Mouse (Mus musculus) CH12.LX (cell line): Measurements from ENCODE around the gene Smad6. TPM values are rescaled to one million over a fixed set of nuclear protein-coding genes. Genes with fewer than 3 reads are reported as not detected.

Experiments used
- DNase-seq: peaks from one replicate; pipeline ENCODE4 v3.0.0-alpha.2; 2013; ENCODE audit errors: extremely low read depth
- H3K27ac ChIP-seq: 2 replicates; pipeline ENCODE4 v1.5.1; 2012; ENCODE audit warnings: low read depth, mild to moderate bottlenecking, control low read depth, moderate library complexity; ENCODE audit not compliant: insufficient read depth
- H3K27me3 ChIP-seq: replicated peaks from 2 replicates; pipeline ENCODE3; 2012; ENCODE audit warnings: inconsistent platforms
- H3K36me3 ChIP-seq, 2 experiments: replicated peaks in 1 of 2; 2 replicates each; pipeline versions ENCODE3 to v1.6.1; 2012; ENCODE audit warnings: inconsistent platforms in 1 of 2, low read length in 1 of 2, mild to moderate bottlenecking in 1 of 2, mixed read lengths in 1 of 2, moderate library complexity in 1 of 2; ENCODE audit not compliant: control insufficient read depth in 1 of 2, insufficient read depth in 1 of 2
- H3K4me1 ChIP-seq, 2 experiments: 2 replicates each; pipeline ENCODE4 v1.6.1; 2012; ENCODE audit warnings: inconsistent platforms in 1 of 2, moderate library complexity in 1 of 2; ENCODE audit not compliant: insufficient read depth in 2 of 2, control insufficient read depth in 1 of 2
- H3K4me2 ChIP-seq: 2 replicates; pipeline ENCODE4 v1.6.1; 2012; ENCODE audit warnings: low read depth, mild to moderate bottlenecking, control low read depth; ENCODE audit not compliant: poor library complexity, insufficient read depth, severe bottlenecking
- H3K4me3 ChIP-seq, 3 experiments: fragments of 150-350 bp in 1 of 3; sonication (generic) in 1 of 3; replicated peaks in 1 of 3; 2 replicates each; pipeline versions ENCODE3 to v1.5.1; 2011 to 2012; ENCODE audit warnings: low read depth in 2 of 3, low read length in 2 of 3, mild to moderate bottlenecking in 2 of 3, moderate library complexity in 2 of 3, control low read depth in 1 of 3, improper control_type of control experiment in 1 of 3, inconsistent platforms in 1 of 3, mixed read lengths in 1 of 3; ENCODE audit not compliant: poor library complexity in 1 of 3
- H3K79me2 ChIP-seq: replicated peaks from 2 replicates; pipeline ENCODE4 v1.6.1; 2012; ENCODE audit warnings: mild to moderate bottlenecking, moderate library complexity; ENCODE audit not compliant: control insufficient read depth, poor library complexity, insufficient read depth, severe bottlenecking; ENCODE audit errors: extremely low read depth
- H3K9ac ChIP-seq: 2 replicates; pipeline ENCODE4 v1.6.1; 2012; ENCODE audit warnings: low read depth, mild to moderate bottlenecking, control low read depth, moderate library complexity; ENCODE audit not compliant: insufficient read depth
- H3K9me3 ChIP-seq: replicated peaks from 2 replicates; pipeline ENCODE3; 2012; ENCODE audit warnings: low read length, inconsistent platforms, mixed read lengths
- BHLHE40 ChIP-seq: IDR thresholded peaks from 2 replicates; pipeline ENCODE4 v1.6.1; 2011; ENCODE audit warnings: mild to moderate bottlenecking, low read depth, low read length, improper control_type of control experiment
- CHD2 ChIP-seq: IDR thresholded peaks from 2 replicates; pipeline ENCODE4 v1.6.1; 2011; ENCODE audit warnings: low read length, improper control_type of control experiment
- CTCF ChIP-seq, 2 experiments: IDR thresholded peaks in 1 of 2; conservative IDR thresholded peaks in 1 of 2; 2 replicates each; pipeline ENCODE4 v1.5.1; 2011 to 2012; ENCODE audit warnings: low read depth in 2 of 2, low read length in 2 of 2, improper control_type of control experiment in 1 of 2, inconsistent platforms in 1 of 2, mild to moderate bottlenecking in 1 of 2, moderate library complexity in 1 of 2
- ELF1 ChIP-seq: IDR thresholded peaks from 2 replicates; pipeline ENCODE4 v1.6.1; 2014; ENCODE audit warnings: low read depth, mild to moderate bottlenecking, inconsistent platforms, low read length, improper control_type of control experiment
- EP300 ChIP-seq: IDR thresholded peaks from 2 replicates; pipeline ENCODE4 v1.6.1; 2011; ENCODE audit warnings: low read length, improper control_type of control experiment
- ETS1 ChIP-seq: conservative IDR thresholded peaks from 2 replicates; pipeline ENCODE4 v1.6.1; 2012; ENCODE audit warnings: low read depth, mild to moderate bottlenecking, inconsistent platforms, low read length, improper control_type of control experiment, moderate library complexity
- GABPA ChIP-seq: IDR thresholded peaks from 2 replicates; pipeline ENCODE4 v1.6.1; 2012; ENCODE audit warnings: low read depth, low read length, improper control_type of control experiment, inconsistent platforms; ENCODE audit not compliant: insufficient replicate concordance
- JUN ChIP-seq: IDR thresholded peaks from 2 replicates; pipeline ENCODE4 v1.6.1; 2011; ENCODE audit warnings: low read depth, mild to moderate bottlenecking, low read length, improper control_type of control experiment, moderate library complexity; ENCODE audit not compliant: insufficient read depth
- JUND ChIP-seq: conservative IDR thresholded peaks from 2 replicates; pipeline ENCODE4 v1.6.1; 2011; ENCODE audit warnings: low read depth, low read length, improper control_type of control experiment
- KAT2A ChIP-seq: IDR thresholded peaks from 2 replicates; pipeline ENCODE4 v1.6.1; 2012; ENCODE audit warnings: low read length, improper control_type of control experiment, inconsistent platforms; ENCODE audit not compliant: insufficient replicate concordance
- MYC ChIP-seq: IDR thresholded peaks from 2 replicates; pipeline ENCODE4 v1.6.1; 2011; ENCODE audit warnings: low read depth, mild to moderate bottlenecking, improper control_type of control experiment, low read length
- NRF1 ChIP-seq: IDR thresholded peaks from 2 replicates; pipeline ENCODE4 v1.6.1; 2014; ENCODE audit warnings: low read depth, mild to moderate bottlenecking, inconsistent platforms, low read length, improper control_type of control experiment, moderate library complexity
- PAX5 ChIP-seq: IDR thresholded peaks from 2 replicates; pipeline ENCODE4 v1.6.1; 2012; ENCODE audit warnings: low read length, inconsistent platforms, mixed read lengths
- POLR2A ChIP-seq: IDR thresholded peaks from 2 replicates; pipeline ENCODE4 v1.6.1; 2011; ENCODE audit warnings: low read depth, mild to moderate bottlenecking, improper control_type of control experiment, low read length
- SIN3A ChIP-seq: IDR thresholded peaks from 2 replicates; pipeline ENCODE4 v1.6.1; 2012; ENCODE audit warnings: low read length, improper control_type of control experiment, inconsistent platforms
- SMC3 ChIP-seq: IDR thresholded peaks from 2 replicates; pipeline ENCODE4 v1.6.1; 2011; ENCODE audit warnings: low read depth, low read length, improper control_type of control experiment
- TBP ChIP-seq: conservative IDR thresholded peaks from 2 replicates; pipeline ENCODE4 v1.6.1; 2011; ENCODE audit warnings: low read depth, low read length, improper control_type of control experiment
- USF2 ChIP-seq: conservative IDR thresholded peaks from 2 replicates; pipeline ENCODE4 v1.6.1; 2011; ENCODE audit warnings: low read depth, low read length, improper control_type of control experiment
- ZC3H11A ChIP-seq: IDR thresholded peaks from 2 replicates; pipeline ENCODE4 v1.6.1; 2012; ENCODE audit warnings: low read depth, mild to moderate bottlenecking, inconsistent platforms, low read length, improper control_type of control experiment
- ZKSCAN1 ChIP-seq: IDR thresholded peaks from 2 replicates; pipeline ENCODE4 v1.6.1; 2012; ENCODE audit warnings: low read depth, inconsistent platforms, low read length, improper control_type of control experiment, borderline replicate concordance
- ZMIZ1 ChIP-seq: IDR thresholded peaks from 2 replicates; pipeline ENCODE4 v1.6.1; 2012; ENCODE audit warnings: low read depth, mild to moderate bottlenecking, inconsistent platforms, low read length, improper control_type of control experiment
- dilution Hi-C: fragments of 300-500 bp; cut with MboI; formaldehyde crosslinking; loops from 2 replicates; pipeline ENCODE4 v1.14.3; 2020; ENCODE audit warnings: low sequenced_read_pairs; ENCODE audit not compliant: extremely low pct_unique_long_range_greater_than_20kb, extremely low pct_ligation_motif_present
- in situ Hi-C: fragments of 300-500 bp; cut with MboI; formaldehyde crosslinking; loops from 3 replicates; pipeline ENCODE4 v1.14.3; 2019; ENCODE audit warnings: low sequenced_read_pairs, low pct_ligation_motif_present, low pct_unique_long_range_greater_than_20kb, mixed read lengths
- polyA plus RNA-seq: library from polyadenylated mRNA; unstranded; fragments of >175 nt; gene quantifications from 2 replicates; pipeline ENCODE4 v1.2.1, GENCODE M21; 2012; ENCODE audit warnings: low read depth; ENCODE audit not compliant: insufficient read length
- total RNA-seq, 2 experiments: library from RNA; depleted of rRNA; stranded (reverse); fragments of 300-350 nt in 1 of 2; fragments of >200 nt in 1 of 2; gene quantifications; 2 replicates each; pipeline ENCODE4 v1.2.3; 2012 to 2014

Smad6 gene
- total and polyA plus RNA-seq, 3 experiments, result not detected

DNA sequence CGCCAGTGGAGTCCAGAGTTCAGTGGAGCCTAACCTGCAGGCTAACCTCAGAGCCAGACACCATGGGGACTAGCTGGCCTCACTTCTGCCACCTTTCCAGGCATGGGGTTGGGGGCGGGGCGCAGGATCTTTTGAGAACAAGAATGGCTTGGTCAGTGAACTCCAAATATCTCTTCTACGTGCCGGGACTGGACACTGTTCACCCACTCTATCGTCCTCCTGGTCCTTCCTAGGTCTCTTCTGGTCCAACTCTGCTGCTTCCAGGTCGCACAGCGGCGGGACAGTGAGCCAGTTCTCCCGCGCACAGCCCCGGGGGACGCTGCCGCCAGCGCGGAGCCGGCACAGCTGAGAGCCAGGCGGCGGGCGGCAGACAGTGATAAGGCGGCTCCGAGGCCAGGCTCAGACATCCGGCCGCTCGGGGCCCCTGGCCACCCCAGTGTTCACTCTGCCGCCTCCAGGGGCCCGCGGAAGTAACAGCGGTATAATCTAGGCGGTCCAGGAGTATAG lies 38.2 kb upstream of the Smad6 start:
- Histone ChIP-seq H3K9ac (no peak overlapping the region), H3K4me3 (no peak overlapping the region), H3K27me3 (peaks cover 34% of the 10 kb centered on the region), H3K4me2 (no peak overlapping the region), H3K9me3 (no peaks in the 10 kb centered on the region), H3K4me1 (no peaks in the 10 kb centered on the region), H3K79me2 (no peaks in the 10 kb centered on the region), H3K36me3 (no peaks in the 10 kb centered on the region), H3K27ac (no peak overlapping the region)
- in situ Hi-C loops (no loop called here), dilution Hi-C loops (no loop called here)
- DNase-seq, result no peak
- TF ChIP-seq PAX5 (no peak), ZKSCAN1 (no peak), KAT2A (no peak), JUN (no peak), TBP (no peak), POLR2A (no peak), CTCF (conservative IDR thresholded peaks at IDR 0.05 in 1 of 2, IDR thresholded peaks at IDR 0.05 in 1 of 2; ENCODE audit: low read depth in 2 of 2, low read length in 2 of 2) (no peak), NRF1 (no peak), CHD2 (no peak), MYC (no peak), USF2 (no peak), SMC3 (no peak)

DNA sequence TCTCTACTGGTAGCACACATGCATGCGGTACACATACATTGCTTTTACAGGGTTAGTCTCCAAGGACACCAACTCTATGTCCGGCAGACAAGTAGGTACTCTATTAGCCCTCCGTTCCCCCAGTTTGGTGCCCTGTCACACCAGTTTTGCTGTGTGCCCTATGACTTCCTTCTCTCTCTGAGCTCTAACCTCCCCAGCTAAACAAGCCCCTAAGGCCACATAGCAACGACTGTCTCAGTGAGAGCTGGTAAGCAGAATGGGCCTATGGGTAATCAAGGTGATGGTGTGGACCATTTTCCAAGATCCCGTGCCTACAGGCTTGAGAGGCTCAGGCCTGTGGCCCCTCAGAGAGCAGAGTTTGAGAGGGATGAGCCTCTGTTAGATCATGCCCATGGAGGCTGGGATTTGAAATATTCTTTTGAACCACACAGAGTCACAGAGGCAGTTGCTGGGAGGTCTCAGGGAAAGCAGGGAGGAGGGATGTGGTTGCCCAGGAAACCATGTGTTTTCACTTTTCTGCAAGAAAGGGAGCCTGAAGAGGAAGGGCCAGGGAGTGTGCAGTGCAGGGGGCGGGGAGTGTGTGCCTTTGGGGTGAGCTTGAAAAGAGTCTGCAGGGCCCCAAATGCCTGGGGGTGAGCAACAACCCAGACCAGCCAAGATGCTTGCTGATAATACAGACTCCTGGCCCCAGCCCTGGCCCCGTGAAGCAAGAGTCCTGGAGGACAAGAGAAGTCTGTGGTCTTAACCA lies 36.2 kb upstream of the Smad6 start:
- dilution Hi-C loops (no loop called here), in situ Hi-C loops (no loop called here)
- Histone ChIP-seq H3K9ac (no peak overlapping the region), H3K36me3 (no peaks in the 10 kb centered on the region), H3K27me3 (peaks cover 29% of the 10 kb centered on the region), H3K27ac (no peak overlapping the region), H3K79me2 (no peaks in the 10 kb centered on the region), H3K4me1 (no peaks in the 10 kb centered on the region), H3K4me2 (no peak overlapping the region), H3K9me3 (no peaks in the 10 kb centered on the region), H3K4me3 (no peak overlapping the region)
- TF ChIP-seq GABPA (no peak), USF2 (no peak), MYC (no peak), BHLHE40 (no peak), ZMIZ1 (no peak), KAT2A (no peak), ELF1 (no peak), EP300 (no peak), NRF1 (no peak), JUND (no peak), SIN3A (no peak), ZC3H11A (no peak), ETS1 (no peak)
- DNase-seq, result no peak
